Mouse (Mus musculus) heart, adult 11 months (tissue): ENCODE data around the gene Slc22a20.

Source experiments
- DNase-seq: peaks from one replicate; pipeline ENCODE4 v3.0.0; 2022

The Slc22a20 gene

DNA sequence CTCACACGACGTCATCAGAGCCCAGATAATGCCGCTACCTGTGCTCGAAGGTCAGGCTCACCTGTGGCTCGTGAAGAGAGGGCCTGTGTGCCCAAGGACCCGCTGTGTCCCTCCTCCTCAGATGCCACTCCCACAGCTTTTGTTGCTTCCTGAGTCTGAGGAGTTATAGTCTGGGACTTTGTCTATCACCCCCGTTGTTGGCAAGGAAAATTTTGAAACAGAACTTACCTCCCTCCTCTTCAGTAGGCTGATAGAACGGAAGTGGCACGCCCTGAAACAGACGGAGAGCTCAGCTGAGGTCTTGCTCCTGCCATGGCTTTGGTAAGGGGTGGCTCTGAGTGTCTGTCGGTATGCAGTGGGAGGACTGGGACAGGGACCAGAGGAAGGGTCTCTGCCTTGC is 35.7 kb downstream of the Slc22a20 start:
- peak; percentile 91 for DNase-seq

DNA sequence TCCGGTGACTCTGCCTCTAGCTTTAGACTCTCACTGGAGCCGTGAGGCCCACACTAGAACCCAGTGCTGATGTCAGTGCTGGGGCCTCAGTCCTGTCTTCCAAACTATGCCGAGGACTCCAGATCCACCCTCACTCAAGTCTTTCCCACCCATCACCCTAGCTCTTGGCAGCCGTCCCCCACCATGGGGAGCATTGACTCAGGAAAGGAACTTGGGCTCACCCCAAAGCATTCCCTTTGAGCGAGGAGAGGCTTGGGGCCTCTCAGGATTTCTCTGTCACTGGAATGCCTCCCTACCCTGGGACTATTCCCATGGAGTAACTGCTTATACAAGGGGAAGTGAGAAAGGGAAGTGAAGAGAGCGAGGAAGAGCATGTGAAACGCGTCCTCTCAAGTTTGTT is 40.1 kb downstream of the Slc22a20 start:
- peak; percentile 98 for DNase-seq

DNA sequence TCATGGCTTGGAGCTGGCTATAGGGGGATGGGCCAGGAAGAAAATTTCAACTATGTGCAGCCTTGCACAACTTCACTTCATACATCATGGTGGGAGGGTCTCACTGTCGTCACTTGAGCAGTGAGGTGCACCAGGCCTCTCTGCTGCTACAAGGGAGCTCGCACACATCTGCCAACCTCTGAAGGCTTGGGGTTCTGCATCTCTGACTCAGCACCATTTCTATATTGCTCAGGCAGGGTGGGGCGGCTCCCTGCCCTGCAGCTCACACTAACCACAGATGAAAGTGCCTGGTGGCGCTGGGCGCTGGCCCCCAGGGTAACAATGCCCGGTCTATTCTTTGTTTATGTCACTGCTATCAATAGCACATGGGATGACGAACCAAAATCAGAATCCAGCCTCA is 40.9 kb downstream of the Slc22a20 start:
- peak; percentile 97 for DNase-seq

DNA sequence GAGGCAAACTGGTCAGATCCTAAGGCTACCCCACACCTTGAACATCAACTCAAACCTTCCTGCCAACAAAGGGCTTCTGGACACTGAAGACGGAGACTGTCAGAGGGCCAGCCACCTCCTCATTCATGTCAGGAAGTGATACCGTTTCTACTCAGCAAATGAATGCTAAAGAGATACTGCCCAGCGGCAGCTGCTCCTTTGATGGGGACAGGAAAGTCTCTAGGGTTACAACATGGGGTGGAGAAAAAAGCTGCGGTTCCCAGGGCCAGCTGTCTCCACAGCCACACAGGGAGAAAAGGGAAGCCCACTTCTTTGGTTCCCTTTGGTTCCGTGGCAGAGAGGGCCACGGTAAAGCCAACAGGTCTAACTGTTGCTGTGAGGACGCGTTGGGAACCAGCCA is 41.8 kb downstream of the Slc22a20 start:
- peak; percentile 92 for DNase-seq

DNA sequence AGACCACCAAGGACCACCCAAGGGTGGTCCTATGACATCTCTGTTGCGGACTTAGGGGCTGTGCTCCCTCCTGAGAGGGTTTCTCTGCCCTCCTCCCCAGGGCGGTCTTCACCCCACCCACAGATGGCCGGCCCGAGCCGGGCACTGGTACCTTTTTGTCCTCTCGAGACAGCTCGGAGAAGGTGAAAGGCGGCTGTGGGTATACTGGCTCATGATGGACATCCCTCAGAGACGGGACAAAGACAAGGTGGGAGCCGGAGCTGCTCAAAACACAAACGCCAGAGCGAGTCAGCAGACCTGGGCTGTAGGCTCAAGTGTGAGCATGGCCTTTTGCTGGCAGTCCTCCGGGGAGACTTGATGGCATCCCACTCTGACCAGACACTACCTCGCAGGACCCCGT is 42.5 kb downstream of the Slc22a20 start:
- DNase-seq, result peak; percentile 90

DNA sequence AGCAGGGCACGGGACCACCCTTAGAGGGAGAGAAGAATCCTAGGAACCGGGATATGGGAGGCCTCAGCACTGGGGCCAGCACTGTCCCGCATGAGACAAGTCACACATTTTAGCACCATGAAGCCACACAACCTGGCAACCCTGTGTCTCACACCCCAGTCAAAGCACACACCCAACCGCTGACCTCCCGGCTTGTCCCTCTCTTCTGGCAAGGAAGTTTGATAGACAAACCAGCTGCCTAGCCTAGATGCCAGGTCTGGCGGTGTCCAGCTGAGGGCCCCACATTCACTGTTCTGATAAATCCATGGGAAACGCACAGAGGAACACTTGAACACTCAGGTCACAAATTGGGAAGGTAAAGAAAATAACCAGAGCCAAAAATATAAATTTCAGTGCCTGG is 43.4 kb downstream of the Slc22a20 start:
- DNase-seq, result peak; percentile 91

DNA sequence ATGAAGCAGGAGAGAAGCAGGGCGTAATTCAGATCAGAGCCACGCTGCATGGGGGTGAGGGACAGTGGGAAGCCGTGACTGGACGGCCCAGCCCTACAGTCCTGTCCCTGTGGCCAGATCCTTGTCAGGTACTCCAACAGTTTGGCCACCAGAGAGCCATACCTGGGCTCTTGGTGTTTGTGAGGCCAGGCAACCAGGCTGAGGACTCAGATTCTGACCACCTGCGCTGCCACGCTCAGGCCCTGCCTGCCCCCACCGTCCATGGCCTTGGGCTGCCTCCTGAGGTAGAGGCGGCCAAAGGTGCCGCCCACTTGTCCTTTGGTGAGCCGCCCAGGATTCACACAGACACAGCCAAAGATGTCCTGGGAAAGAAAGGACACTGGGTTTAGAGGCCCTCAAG is 45.3 kb downstream of the Slc22a20 start:
- DNase-seq, result peak; percentile 95

DNA sequence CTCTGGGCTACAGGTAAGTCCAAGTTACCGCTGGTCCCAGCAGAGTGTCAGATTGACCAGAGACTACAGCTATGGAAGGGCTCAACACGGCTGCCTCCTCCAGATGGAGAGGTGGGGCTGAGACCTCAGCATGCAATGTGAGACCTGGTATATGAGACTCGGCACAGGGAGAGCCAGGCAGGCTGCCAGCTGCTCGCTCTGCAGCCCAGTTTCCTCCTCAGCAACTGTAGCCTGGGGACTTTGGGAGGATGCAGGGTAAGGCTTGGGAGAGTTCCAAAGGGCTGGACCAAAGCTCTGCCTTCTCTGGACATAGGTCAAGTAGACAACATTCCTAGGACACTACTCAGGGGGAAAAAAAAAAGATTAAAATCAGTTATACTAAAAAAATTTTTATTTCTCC is 45.8 kb downstream of the Slc22a20 start:
- peak; percentile 99 for DNase-seq

DNA sequence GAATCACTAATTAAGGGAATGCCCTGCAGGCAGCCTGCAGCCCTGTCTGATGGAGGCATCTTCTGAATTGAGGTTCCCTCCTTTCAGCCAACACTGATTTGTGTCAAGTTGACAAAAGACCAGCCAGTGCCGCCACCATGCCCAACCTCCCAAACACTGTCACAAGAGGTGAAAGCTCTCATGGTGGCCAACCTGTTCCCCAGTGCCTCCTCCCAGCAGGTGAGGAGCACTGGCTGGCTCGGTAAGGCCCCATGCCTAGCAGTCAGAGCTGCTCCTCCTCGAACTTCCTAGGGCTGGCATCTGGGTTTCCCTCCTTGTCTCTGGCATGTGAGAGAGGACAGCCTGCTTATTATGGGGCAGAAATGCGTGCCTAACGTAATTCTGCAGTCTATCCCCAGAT is 46.2 kb downstream of the Slc22a20 start:
- DNase-seq, result peak; percentile 90

DNA sequence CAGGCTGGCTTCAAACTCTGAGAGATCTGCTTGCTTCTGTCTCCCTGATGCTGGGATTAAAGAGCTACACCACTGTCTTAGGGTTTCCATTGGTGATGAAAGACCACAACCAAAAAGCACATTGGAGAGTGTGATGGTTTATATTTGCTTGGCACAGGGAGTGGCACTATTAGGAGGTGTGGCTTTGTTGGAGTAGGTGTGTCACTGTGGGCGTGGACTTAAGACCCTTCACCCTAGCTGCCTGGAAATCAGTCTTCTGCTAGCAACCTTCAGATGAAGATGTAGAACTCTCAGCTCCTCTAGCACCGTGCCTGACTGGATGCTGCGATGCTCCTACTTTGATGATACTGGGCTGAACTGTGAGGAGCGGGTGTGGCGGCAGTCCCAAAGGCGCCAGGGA is 47.4 kb downstream of the Slc22a20 start:
- DNase-seq, result peak; percentile 78

DNA sequence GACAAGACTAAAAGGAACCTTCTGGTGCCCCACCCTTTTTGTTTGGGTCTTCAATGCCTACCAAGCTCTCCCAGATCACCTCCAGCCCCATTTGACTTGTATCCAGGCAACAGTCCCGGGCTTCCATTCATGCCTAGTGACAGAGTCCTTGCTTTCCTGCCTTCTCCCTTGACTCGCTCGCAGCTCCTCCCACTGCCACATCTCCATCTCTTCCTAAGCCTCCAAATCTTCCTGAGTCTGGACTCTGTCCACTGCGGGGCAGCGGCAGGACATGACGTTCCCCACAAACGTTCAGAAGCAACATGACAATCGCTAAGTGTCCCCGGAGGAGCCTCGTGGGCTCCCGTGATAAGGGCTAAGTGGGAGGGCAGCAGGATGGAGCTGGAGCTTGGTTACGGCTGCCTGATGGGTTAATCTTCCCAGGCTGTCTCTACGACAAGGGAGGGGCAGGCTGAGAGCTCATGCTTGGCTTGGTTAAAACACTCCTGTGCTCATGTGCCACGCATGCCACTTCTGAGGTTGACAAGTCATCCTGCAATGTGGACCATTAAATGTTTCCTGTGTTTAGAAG is 48.0 kb downstream of the Slc22a20 start:
- DNase-seq, result peak; percentile 94

DNA sequence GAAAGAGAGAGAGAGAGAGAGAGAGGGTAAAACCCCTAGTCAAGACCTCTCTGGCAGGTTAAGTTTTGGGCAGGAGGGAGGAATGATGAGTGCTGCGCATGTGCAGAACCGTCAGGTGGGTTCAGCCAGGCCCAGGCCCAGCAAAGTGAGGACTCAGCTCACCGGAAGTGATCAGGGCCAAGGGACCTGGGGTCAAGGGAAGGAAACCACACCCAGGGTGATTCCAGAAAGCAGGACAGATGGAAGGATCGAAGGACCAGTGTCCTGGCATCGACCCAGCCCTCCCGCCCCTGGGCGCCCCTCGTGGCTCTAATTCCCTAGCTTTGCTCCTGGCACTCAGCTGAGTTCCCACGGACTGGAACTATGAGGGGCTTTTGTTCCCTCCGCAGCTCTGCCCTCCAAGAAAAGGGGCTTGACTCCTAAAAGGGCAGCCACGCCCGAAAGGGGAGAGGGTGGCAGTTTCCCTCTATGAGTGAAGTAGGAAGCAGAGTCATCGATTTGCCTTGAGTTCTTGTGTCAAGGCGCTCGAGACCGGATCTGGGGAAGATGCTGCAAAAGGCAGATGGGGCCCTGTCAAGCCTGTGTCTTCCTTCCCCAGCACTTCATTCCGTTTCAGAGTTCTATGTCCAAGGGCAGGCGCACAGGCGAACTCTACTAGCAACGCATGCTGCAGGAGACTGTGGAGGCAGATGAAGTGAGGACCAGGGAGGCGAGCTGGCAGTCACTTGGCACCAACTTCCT is 48.7 kb downstream of the Slc22a20 start:
- peak; percentile 95 for DNase-seq

DNA sequence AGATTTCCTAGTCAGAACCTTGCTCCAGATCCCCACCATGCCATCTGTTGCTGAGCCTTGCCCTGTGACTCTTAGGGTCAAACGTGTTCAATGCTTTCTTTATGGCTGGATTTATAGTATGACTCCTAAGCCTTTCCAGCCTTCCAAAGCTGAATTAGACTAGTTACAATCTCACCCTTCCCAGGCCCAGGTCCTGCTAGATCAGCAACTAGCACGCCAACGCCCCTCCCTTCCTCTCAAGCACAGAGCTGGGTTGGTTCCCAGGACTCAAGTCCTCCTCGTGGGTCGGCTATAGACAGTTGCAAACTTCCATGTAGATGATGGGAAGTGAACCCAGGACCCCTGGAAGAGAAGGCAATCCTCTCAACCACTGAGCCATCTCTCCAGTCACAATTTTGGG is 50.3 kb downstream of the Slc22a20 start:
- DNase-seq, result peak; percentile 97

DNA sequence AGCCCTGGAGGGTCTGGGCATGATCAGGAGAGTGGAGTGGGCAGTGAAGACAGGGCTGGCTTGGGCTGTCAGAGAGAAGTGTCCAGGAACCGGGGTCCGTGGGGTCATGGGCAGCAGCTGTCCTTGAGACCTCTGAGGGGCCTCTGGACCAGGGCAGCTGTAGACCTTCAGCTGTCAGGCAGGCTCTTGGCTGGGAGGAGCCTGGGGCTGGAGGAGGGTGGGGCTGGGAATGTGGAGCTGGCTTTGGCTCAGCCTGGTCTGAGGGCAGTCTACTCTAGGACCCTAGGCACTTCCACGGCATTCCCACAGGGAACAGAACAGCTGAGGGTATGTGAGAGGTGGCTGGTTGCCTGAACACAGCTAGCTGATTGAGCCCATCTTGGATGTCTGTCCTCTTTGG is 50.7 kb downstream of the Slc22a20 start:
- DNase-seq, result peak; percentile 98

DNA sequence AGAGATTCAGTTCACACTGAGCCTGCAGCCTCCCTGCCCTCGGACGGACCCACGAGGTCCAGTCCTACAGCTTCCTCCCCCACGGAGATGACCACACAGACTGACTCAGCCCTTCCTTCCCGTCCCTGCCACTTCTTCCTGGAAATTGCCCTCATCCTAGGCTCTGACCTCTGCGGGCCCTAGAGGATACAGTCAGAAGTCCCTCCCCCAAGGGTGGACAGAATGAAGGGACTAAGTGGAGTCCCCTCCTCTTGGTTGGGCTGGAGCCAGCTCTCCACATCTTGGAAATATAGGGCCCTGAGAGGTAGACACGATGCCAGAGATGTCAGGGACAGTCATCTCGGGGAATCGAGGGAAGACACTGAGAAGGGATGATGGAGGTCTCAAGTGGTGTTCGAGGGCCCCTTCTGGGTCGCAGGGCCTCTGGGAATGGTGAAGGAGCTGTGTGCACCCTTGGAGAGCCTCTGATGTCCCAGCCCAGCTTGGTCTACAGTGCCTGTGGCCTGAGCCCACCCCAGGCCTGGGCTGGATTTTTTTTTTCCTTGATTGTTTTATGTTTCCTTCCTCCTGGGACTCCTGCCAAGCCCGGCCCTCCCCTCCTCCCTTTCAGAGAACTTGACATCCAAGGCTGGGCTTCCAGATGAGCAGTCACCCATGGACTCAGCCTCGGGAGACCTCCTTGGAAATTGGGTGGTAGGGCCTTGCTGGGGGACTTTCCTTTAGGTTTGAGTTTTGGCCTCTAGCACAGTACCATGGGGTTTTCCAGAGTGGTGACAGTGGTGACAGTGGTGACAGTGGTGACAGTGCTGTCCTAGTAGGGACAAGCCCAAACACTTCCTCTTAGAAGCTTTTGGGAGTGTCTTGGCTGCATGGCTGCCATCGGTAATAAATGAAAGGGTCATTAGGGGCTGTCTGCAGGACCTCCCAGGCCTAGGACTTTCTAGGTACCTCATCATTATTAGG is 56.0 kb downstream of the Slc22a20 start:
- DNase-seq, result peak; percentile 98

DNA sequence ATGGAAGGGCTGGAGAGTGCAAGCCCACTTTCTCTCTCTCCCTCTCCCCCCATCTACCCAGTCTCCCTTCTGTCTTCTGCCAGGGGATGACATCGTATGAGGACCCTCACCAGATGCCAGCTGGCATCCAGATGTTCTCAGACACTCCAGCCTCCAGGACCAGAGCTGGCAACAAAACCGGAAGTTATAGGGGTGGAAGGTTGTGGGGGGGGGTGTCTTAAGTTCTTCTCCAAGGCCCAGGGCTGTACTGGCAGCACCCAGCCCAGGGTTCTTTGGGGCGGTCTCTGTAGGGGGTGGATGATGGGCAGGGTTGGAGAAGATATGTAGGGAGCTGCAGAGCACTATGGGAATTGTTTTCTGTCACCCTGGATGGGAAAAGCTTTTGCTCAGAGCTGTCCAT is 57.4 kb downstream of the Slc22a20 start:
- DNase-seq, result peak; percentile 90

DNA sequence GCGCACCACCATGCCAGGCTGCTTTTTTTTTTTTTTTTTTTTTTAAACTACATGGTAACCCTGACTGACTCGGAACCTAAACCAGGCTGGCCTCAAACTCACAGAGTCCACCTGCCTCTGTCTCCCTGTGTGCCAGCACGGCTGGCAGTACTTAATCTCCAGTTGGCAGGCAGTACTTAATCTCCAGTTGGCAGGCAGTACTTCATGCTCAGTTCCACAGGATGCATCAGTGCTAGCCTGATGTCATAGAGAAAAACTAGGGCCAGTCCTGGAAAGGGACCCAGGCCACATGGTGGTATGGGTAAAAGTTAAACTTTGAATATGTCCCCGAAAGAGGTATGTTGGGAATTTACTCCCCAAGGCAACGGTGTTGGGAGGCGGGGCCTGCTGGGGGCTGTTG is 57.8 kb downstream of the Slc22a20 start:
- peak; percentile 72 for DNase-seq

DNA sequence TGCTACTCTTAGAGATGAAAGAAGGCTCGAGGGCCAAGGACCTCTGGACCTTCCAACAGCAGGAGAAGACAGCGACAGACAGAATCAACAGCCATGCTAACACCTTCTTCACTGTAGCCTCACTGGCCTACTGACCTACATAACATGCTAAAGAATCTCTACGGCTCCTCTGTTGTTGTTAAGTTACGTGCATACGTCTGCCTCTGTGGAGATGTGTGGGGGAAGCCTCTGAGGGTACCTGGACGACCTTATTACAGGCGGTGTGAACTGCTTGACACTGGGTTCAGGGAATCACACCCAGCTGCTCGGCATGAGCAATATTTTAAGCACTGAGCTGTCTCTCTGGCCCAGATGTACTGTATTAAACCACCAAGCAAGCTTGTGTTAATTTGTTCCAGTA is 58.4 kb downstream of the Slc22a20 start:
- DNase-seq, result peak; percentile 83

DNA sequence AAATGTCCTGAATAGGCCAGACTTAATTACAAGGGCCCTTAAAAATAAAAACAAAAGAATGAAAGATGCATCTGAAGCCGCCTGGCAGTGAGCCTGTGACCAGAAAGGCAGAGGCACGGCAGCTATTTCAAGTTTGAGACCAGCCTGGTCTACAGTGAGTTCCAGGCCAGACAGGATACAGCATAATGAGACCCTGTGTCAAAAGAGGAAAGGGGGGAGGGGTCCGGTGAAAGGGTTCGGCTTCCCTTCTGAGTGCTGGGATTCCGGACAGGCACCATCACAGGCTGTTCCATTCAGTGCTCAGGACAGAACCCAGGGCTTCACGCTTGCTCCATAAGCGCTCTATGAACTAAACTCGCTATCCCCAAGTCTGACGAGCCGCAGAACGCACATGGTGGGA is 58.9 kb downstream of the Slc22a20 start:
- peak; percentile 92 for DNase-seq

DNA sequence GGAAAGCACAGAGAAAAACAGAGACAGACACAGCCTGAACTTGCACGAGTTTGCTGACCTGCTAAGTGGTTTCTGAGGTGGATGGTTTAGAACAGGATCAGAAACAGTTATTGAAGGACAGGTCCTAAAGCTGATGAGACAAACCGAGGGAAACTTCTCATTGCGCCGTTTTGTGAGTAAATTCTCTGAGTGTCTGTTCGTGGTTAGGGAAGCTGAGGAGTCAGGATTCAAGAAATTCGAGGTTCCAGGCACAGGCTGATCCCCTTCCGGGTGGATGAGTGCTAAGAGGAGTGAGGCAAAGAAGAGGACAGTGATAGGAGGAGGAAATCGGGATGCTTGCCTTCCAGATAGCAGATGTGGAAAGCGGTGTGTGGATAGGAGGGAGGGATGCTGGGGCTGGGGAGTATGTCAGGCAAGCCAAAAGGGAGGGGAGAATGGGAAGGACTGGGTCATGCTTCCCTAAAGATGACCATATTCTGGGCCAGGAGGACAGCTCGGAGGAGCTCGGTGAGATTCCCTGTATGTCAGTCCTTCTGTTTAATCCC is 60.6 kb downstream of the Slc22a20 start:
- DNase-seq, result peak; percentile 92

DNA sequence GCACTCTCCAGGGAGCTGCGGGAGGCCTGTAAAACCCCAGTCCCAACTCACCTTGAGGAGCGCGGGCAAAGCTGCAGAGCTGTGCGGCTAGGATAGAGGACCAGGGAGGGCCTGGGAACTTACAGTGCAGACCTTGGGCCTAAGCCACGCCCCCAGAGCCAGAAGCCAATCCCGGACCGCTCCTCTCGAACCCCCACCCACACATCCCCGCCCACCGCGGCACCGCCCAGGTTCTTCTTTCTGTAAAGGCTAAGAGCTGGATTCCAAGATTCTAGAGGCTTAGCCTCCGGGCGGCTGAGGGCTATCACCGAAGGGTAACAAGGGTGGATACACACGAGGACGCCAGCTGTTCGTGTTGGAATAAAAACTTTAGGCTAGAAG is 61.2 kb downstream of the Slc22a20 start, which contains the start of gene Cdc42ep2:
Cdc42ep2 (minus strand) TSS at position 104 of the 381 bp plus-strand sequence.
- DNase-seq, result peak; percentile 100

DNA sequence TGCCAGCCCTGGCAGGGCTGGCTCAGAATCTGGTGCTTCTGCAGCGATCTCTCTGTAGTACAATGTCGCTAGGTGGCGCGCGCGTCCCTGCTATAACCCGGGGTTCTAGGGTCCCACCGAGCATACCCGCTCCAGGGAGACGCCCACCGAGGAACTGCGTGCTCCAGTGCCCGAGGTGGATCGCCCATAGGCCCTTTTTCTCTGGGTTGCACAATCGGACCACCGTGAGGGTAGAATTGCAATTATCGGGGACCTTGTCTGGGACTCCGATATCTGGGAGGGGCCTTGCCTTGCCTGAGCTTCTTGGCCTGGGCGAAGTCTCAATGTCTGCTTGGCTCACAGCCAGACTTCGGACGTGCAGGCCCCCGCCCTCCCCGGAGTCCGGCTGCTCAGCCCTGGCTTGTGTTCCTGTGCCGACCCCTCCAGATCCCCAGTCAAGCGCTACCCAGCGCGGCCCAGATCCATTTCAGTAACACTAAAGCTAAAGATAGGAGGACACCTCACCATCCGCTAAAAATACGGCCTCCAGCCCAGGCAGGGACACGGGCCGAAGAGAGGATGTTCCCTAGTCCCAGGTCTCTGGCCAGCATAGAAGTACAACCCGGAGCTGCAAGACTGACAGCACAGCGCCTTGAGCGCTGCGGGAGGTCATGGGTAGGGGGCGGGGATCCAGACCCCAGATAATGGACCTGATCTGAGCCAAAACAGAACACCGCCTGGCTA is 61.8 kb downstream of the Slc22a20 start:
- DNase-seq, result peak; percentile 99

DNA sequence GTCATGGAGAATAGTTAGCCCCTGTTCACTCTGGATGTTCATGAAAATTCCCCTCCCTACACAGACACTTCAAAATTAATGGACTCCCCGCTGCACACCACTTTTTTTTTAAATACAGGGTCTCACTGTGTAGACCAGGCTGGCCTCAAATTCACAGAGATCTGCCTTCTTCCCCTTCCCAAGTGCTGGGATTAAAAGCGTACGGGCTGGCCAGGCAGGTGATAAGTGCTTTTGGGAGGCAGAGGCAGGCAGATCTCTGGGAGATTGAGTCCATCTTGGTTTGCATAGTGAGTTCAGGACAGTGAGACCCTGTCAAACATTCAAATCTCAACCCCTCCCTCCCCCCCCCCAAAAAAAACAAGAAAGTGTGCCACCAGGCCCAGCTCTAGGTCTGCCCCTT is 63.0 kb downstream of the Slc22a20 start:
- DNase-seq, result peak; percentile 89
